Mouse (Mus musculus) T-helper 2 cell (primary cell): ENCODE measurements around the gene Ikbip.

Source experiments
- in situ Hi-C: fragments of 300-600 bp; cut with MboI, MseI; formaldehyde crosslinking; loops from one replicate; pipeline ENCODE4 v1.15.1; 2025; ENCODE audit warnings: high pct_unique_total_duplicates

The Ikbip gene

DNA sequence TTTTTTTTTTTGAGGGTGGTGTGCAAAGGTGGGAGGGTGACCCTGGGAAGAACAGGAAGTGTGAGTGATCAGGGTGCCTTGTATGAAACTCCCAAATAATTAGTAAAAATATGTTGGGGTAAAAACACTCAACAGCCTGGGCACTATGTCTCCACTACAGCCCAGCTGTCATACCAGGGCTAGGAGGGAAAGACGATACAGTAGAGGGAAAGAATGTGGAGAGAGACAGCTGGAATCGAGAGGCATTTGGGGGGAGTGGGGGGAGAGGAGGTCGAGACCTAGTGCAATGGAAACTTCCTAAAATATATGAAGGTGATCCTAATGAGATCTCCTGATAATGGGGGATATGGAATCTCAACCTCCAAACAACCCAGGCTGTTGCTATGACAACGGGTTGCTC is 27.1 kb downstream of the Ikbip start:
- in situ Hi-C loops = loop anchor here (10.0 kb wide), 1 partner anchor 1075 kb away; no protein-coding TSS in a partner anchor

- in situ Hi-C loops = loop anchor here (5.0 kb wide), 1 partner anchor 35 kb away; no protein-coding TSS in a partner anchor
Observed at GRCm38 (mm10) chr10:91116958-91117357, 34.2 kb downstream of the Ikbip start.

DNA sequence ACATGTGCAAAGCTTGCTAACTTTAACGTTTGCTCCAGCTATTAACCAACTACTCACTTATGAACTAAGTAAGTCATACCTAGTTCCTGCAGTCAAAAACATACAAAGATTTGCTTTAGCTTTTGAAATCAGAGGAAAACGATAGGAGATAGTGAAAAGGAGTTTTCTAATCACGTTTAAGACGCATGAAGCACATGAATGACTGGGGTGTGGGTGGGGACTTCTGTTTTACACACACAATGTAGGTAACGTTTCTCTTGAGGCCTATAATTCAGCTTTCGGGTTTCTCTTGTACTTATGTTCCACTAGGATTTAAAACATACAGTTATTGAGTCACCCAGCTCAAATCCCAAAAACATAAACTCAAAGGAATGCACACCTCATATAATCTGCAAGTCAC is 39.9 kb downstream of the Ikbip start:
- in situ Hi-C loops = loop anchor here (5.0 kb wide), 1 partner anchor 40 kb away; the partner anchor contains the start of genes Apaf1 and Ikbip

DNA sequence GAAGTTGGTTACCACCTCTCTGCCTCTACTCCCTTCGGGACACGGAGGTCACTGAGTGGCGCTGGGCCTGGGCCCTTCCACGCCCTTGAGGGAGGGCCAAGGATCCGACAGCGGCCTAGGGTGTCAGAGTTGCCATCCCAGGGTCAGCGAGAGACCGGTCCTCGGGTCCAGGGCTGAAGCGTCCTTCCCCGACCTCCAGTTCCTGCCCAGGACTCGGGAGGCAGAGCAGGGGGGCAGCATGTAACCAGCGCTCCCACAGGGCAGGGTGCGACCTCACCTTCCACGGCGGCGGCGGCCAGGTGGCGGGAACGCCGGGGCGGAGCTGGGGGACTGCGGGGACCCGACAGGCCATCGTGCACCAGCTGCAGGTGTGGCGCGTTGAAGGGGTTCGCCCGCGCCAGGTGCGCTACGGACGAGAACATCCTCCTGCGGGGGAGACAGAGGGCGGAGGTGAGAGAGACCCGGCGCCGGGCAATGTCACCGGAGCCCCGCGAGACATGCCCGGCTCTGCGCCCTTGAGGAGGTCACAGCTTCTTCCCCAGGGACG is 40.6 kb downstream of the Ikbip start:
- in situ Hi-C loops = loop anchor here (5.0 kb wide), 1 partner anchor 41 kb away; the partner anchor contains the start of genes Apaf1 and Ikbip

- in situ Hi-C loops = loop anchor here (5.0 kb wide), 1 partner anchor 42 kb away; the partner anchor contains the start of genes Apaf1 and Ikbip
Observed at GRCm38 (mm10) chr10:91123828-91124822, 41.4 kb downstream of the Ikbip start, which contains the start of gene Slc25a3. TSS of gene Slc25a3 (minus strand) at chr10:91124059.

DNA sequence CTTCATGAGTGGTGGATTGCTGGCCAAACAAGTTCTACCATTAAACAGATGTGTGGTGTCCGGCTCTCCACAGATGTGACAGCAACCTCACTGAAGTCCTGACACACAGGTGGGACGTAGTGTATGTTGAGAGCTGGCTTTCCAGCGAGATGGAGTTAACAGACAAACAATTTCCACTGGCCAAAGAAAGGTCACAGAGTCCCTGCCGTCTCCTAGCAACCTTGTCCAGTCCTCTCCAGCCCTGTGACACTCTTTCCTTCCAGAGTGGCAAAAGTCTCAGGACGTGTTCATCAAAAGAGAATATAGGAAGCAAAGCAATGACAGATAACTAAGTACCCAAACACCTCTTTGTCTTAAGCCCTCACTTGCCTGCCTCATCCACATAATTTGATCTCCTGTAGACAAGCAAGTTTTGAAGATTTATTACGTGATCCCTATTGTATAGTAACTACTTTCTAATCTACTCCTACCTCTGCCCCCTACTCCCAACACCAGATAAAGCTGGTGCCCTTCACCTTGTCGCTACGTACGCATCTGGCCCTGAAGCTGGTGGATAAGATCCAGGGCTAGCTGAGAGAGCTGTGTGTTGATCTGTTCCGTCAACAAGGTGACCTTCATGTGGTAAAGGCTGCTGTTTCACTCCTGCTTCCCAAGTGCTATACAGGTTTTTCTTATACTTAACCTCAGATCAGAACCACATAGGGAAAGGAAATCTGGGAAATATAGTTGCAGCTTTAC is 44.0 kb downstream of the Ikbip start:
- in situ Hi-C loops = no loop called here

DNA sequence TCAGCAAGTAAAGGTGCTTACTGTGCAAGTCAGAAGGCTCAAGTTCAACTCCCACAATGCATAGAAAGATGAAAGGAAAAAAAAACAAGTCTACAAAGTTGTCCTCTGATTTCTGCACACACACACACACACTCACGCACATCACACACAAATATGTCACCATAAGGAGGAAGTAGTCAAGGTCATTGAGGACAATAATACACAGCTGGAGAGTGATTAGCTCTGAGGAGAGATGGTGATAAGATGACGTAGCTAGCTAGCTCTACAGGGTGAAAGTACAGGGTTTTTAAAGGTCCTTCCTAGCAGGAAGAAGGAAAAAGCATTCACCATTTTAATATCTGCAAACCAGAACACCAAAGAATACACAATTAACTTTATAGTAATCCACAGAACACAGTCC is 44.7 kb downstream of the Ikbip start:
- in situ Hi-C loops = no loop called here

DNA sequence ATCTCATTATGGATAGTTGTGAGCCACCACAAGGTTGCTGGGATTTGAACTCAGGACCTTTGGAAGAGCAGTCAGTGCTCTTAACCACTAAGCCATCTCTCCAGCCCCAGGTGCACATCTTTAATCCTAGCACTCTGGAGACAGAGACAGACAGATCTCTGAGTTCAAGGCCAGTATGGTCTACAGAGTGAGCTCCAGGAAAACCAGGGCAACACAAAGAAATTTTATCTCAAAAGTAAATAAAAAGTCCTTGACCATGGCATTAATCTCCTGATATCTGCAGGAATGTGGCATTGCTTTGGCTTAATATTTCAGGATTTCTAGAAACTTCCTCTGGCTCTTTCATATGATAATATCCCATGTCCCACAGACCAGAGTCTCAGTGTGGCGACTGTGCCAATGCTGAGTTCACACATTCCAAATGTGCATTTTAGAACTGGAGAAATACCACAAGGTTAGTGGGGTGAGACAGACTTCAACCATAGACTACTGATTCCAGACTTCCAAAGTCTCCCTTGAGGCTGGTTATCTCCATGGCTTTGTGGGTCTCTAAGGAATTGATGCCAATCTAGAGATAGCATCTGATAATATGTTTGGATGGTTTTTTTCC is 45.9 kb downstream of the Ikbip start:
- in situ Hi-C loops = no loop called here

DNA sequence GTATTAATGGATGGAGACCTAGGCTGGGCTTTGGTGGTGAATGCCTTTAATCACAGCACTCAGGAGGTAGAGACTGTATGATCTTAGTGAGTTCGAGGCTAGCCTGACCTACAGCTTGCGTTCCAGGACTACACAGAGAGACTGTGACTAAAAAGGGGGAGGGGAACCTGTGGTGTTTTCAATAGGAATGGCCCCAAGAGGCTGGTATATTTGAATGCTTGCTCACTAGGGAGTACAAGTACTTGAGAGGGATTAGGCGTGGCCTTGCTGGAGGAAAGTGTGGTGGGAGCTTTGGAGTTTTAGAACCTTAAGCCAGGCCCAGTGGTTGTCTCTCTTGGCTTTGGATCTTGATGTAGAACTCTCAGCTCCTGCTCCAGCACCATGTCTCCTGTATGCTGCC is 48.1 kb downstream of the Ikbip start:
- in situ Hi-C loops = no loop called here

GRCm38 (mm10) chr10:91131565-91131964 is 48.8 kb downstream of the Ikbip start:
- in situ Hi-C loops = no loop called here

- in situ Hi-C loops = no loop called here
Observed at GRCm38 (mm10) chr10:91135302-91135972, 52.7 kb downstream of the Ikbip start.

DNA sequence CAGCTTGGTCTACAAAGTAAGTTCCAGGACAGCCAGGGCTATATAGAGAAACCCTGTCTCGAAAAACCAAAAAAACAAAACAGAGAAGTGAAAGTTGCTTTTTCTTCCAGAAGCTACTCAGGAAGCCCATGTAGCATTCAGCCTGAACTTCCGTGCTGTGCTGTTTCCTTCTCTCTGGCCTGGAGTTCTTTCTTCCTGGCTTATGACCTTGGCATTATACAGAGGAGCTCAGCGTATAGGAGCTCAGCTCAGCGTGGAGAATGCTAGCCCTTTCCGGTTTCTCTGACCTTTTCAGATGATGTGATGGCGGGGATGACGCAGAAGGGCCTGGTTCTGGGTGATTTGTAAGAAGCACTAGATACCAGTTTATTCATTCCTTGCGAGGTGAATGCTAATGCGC is 54.7 kb downstream of the Ikbip start:
- in situ Hi-C loops = no loop called here

DNA sequence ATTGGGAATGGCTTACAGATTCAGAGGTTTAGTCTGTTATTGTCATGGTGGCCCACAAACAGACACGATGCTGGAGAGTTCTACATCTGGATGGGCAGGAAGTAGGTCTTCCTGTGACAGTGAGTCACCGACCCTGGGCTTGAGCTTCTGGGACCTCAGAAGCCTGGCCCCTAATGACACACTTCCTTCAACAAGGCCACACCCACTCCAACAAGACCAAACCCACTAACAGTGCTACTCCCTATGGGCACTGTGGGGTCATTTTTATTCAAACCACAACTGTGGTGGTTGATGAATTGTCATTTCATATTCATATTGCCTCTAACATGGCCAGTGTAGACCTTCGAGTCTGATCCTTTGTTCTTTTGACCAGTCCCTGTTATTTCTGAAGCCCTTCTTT is 55.6 kb downstream of the Ikbip start:
- in situ Hi-C loops = no loop called here

DNA sequence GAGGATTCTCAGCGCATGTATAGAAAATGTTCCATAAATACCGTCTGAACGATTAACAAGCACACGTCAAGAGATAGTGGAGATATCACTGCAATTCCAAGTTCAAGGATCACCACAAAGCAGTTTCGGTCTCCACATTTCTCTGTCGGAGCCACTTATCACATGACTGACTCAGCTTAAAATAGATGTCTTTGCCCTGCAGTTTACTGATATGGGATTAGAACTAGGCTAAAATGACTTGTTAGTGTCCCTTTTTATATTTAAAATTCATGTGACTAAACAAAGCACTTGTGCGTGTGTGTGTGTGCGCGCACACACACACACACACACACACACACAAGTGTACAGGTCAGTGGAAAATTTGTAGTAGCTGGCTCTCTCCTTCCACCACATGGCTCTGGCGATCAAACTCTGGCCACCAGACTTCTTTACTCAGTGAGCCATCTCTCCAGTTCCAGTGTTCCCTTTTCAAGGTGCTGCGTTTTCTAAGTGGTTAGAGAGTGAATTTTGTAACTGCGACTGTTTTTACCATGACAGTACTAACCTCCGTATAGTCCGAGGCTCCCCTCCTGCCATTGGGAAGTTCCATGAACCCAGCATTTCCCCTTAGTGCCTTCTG is 56.5 kb downstream of the Ikbip start:
- in situ Hi-C loops = no loop called here

GRCm38 (mm10) chr10:91141564-91141963 is 58.8 kb downstream of the Ikbip start:
- in situ Hi-C loops = no loop called here

GRCm38 (mm10) chr10:91142654-91143191 is 60.0 kb downstream of the Ikbip start:
- in situ Hi-C loops = no loop called here

DNA sequence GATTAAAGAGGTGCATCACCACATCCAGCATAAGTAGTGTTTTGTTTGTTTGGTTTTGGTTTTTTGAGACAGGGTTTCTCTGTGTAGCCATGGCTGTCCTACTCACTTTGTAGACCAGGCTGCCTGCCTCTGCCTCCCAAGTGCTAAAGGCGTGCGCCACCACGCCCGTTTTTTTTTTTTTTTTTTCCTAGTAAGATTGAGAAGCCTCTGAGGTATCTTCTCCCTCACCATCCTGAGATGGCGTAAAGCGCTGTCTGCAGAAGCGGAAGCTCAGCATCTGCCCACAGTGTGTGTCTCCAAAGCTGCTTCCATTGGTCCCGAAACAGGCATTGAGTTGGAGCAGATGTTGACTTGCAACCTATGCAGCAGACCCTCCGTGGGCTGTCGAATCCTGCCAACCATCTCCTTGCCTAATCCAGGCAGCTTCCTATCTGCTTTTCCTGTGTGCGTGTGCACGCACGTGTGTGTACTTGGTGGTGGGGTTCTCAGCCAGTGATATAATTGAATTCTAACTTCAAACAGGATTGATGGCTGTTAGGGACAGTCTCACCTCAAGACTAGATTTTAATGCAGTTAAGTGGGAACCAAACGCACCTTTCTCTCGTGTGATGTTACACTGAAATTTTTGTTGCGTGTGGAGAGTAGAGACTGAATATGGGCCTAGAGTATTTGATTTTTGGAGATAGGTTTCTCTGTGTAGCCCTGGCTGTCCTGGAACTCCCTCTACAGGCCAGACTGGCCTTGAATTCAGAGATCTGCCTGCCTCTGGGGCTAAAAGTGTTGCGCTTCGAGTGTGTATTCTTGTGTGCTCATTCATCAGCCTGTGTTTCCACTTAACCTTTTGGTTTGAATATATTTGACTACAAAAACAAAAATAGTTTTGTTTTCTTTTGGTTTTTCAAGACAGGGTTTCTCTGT is 60.8 kb downstream of the Ikbip start:
- in situ Hi-C loops = no loop called here

- in situ Hi-C loops = no loop called here
Observed at GRCm38 (mm10) chr10:91145413-91145812, 62.7 kb downstream of the Ikbip start.
